Mouse (Mus musculus) central nervous system, embryonic 11.5 days (tissue): Measurements from ENCODE around the gene Yrdc. TPM values are rescaled to one million over a fixed set of nuclear protein-coding genes. Genes with fewer than 3 reads are reported as not detected.

Experiments used
- polyA plus RNA-seq: library from polyadenylated mRNA; depleted of rRNA; stranded (reverse); fragments of >200 nt; gene quantifications from 2 replicates; pipeline ENCODE4 v1.2.3, GENCODE M21; 2012; rRNA removed

The Yrdc gene
- 38.0 and 42.1 TPM in 2 replicates for polyA plus RNA-seq

GRCm38 (mm10) chr4:124850261-124850913 lies at the start of gene Yrdc:
TSS of gene Yrdc (plus strand) at chr4:124850679.

GRCm38 (mm10) chr4:124801552-124802308 lies 48.7 kb upstream of the Yrdc start, which contains the start of gene Mtf1:
TSS of gene Mtf1 (plus strand) at chr4:124802104.

GRCm38 (mm10) chr4:124850933-124851658 lies 617 bp downstream of the Yrdc start, which contains the start of gene 1110065P20Rik:
TSS of gene 1110065P20Rik (minus strand) at chr4:124851196.

GRCm38 (mm10) chr4:124861283-124862188 lies 11.1 kb downstream of the Yrdc start, which contains the start of gene Maneal:
TSS of gene Maneal (minus strand) at chr4:124862171.

GRCm38 (mm10) chr4:124880599-124880998 lies 30.1 kb downstream of the Yrdc start, which contains the start of gene Epha10:
TSS of gene Epha10 (plus strand) at chr4:124880899.

Other genes with a start within 250 kb of the Yrdc start
- gene 3100002H09Rik, start 239.9 kb upstream of the Yrdc start, polyA plus RNA-seq: 0.07 and 0.14 TPM in 2 replicates
- 8.9 and 20.5 TPM in 2 replicates for gene Pou3f1, start 193.9 kb upstream of the Yrdc start, polyA plus RNA-seq
- gene Utp11, start 157.1 kb upstream of the Yrdc start, polyA plus RNA-seq: 49.1 and 57.2 TPM in 2 replicates
- gene Fhl3, start 150.0 kb upstream of the Yrdc start, polyA plus RNA-seq: 8.3 and 17.6 TPM in 2 replicates
- 128 and 180 TPM in 2 replicates for gene Sf3a3, start 135.9 kb upstream of the Yrdc start, polyA plus RNA-seq
- gene Inpp5b, start 108.8 kb upstream of the Yrdc start, polyA plus RNA-seq: 28.1 and 28.8 TPM in 2 replicates
- 13.6 and 14.1 TPM in 2 replicates for gene Mtf1, start 48.6 kb upstream of the Yrdc start, polyA plus RNA-seq
- gene 1110065P20Rik, start 517 bp downstream of the Yrdc start, polyA plus RNA-seq: 31.7 and 41.7 TPM in 2 replicates
- gene Maneal, start 11.5 kb downstream of the Yrdc start, polyA plus RNA-seq: 11.1 and 14.1 TPM in 2 replicates
- gene Epha10, start 30.2 kb downstream of the Yrdc start, polyA plus RNA-seq: 14.7 and 23.8 TPM in 2 replicates
- 22.9 and 30.3 TPM in 2 replicates for gene 9930104L06Rik, start 86.4 kb downstream of the Yrdc start, polyA plus RNA-seq
- 107 and 124 TPM in 2 replicates for gene Cdca8, start 88.6 kb downstream of the Yrdc start, polyA plus RNA-seq
- 26.2 and 90.0 TPM in 2 replicates for gene Rspo1, start 135.8 kb downstream of the Yrdc start, polyA plus RNA-seq
- 107 and 146 TPM in 2 replicates for gene Gnl2, start 165.9 kb downstream of the Yrdc start, polyA plus RNA-seq
- 0.31 and 0.68 TPM in 2 replicates for gene Dnali1, start 215.0 kb downstream of the Yrdc start, polyA plus RNA-seq
- 21.8 and 22.8 TPM in 2 replicates for gene Snip1, start 216.0 kb downstream of the Yrdc start, polyA plus RNA-seq
- 91.4 and 122 TPM in 2 replicates for gene Meaf6, start 234.5 kb downstream of the Yrdc start, polyA plus RNA-seq